Mouse (Mus musculus) granulocyte monocyte progenitor cell, adult 5-6 weeks (primary cell): ENCODE data around the gene Gm16440. TPM values are rescaled to one million over a fixed set of nuclear protein-coding genes. Genes with fewer than 3 reads are reported as not detected.
"Not testable (repeated sequence)": the region's sequence is repeated elsewhere in the genome, so short reads cannot be mapped to it uniquely, and the experiment has no call there.

ENCODE experiments used
- ATAC-seq: replicated peaks from 2 replicates; pipeline ENCODE4 v1.8.0; 2016; ENCODE audit warnings: mild to moderate bottlenecking, moderate TSS enrichment, inconsistent platforms; ENCODE audit not compliant: poor library complexity, severe bottlenecking
- total RNA-seq, 2 experiments: library from RNA; stranded (forward) in 1 of 2; stranded (reverse) in 1 of 2; fragments of 200-712, 200-1000 nt in 1 of 2; fragments of >200 nt in 1 of 2; fragmentation: Nextera tagmentation in 1 of 2; gene quantifications; 2 replicates each; pipeline ENCODE4 v1.2.3; 2014 to 2017

The Gm16440 gene
- not detected in 2 replicates for total RNA-seq (2014; fragmentation: Nextera tagmentation)
- total RNA-seq (2017): not detected in 2 replicates

- ATAC-seq: not testable (repeated sequence)
Measured at GRCm38 (mm10) chr14:6390219-6390618, at the start of gene Gm16440. Gene Gm16440 (minus strand): TSS chr14:6390319.

- not testable (repeated sequence) for ATAC-seq
Measured at GRCm38 (mm10) chr14:6426766-6427165, 36.6 kb upstream of the Gm16440 start.

- not testable (repeated sequence) for ATAC-seq
Measured at GRCm38 (mm10) chr14:6426353-6426752, 36.2 kb upstream of the Gm16440 start.

- ATAC-seq: not testable (repeated sequence)
Measured at GRCm38 (mm10) chr14:6412382-6412781, 22.3 kb upstream of the Gm16440 start, which contains the start of gene Gm3591. Gene Gm3591 (minus strand): TSS chr14:6412482.

- not testable (repeated sequence) for ATAC-seq
Measured at GRCm38 (mm10) chr14:6343578-6343977, 46.5 kb downstream of the Gm16440 start, which contains the start of gene Gm3618. Gene Gm3618 (minus strand): TSS chr14:6343678.

Other genes with a start within 250 kb of the Gm16440 start
- not detected in 2 replicates for gene Gm21560, start 171.0 kb downstream of the Gm16440 start, total RNA-seq (2014; fragmentation: Nextera tagmentation)
- gene Gm21560, start 171.0 kb downstream of the Gm16440 start, total RNA-seq (2017): not detected in 2 replicates
- gene Gm3411, start 103.1 kb downstream of the Gm16440 start, total RNA-seq (2014; fragmentation: Nextera tagmentation): not detected in 2 replicates
- gene Gm3411, start 103.1 kb downstream of the Gm16440 start, total RNA-seq (2017): not detected in 2 replicates
- not detected in 2 replicates for gene Gm21103, start 85.5 kb downstream of the Gm16440 start, total RNA-seq (2014; fragmentation: Nextera tagmentation)
- not detected in 2 replicates for gene Gm21103, start 85.5 kb downstream of the Gm16440 start, total RNA-seq (2017)
- gene Gm3618, start 46.6 kb downstream of the Gm16440 start, total RNA-seq (2014; fragmentation: Nextera tagmentation): not detected in 2 replicates
- gene Gm3618, start 46.6 kb downstream of the Gm16440 start, total RNA-seq (2017): not detected in 2 replicates
- gene Gm3591, start 22.2 kb upstream of the Gm16440 start, total RNA-seq (2014; fragmentation: Nextera tagmentation): not detected in 2 replicates
- 0.13 TPM in 1 of 2 replicates, not detected in the other for gene Gm3591, start 22.2 kb upstream of the Gm16440 start, total RNA-seq (2017)
- not detected in 2 replicates for gene Gm3594, start 54.3 kb upstream of the Gm16440 start, total RNA-seq (2014; fragmentation: Nextera tagmentation)
- not detected in 2 replicates for gene Gm3594, start 54.3 kb upstream of the Gm16440 start, total RNA-seq (2017)
- gene Gm8356, start 147.0 kb upstream of the Gm16440 start, total RNA-seq (2014; fragmentation: Nextera tagmentation): not detected in 2 replicates
- gene Gm8356, start 147.0 kb upstream of the Gm16440 start, total RNA-seq (2017): not detected in 2 replicates
- gene Gm3629, start 200.3 kb upstream of the Gm16440 start, total RNA-seq (2014; fragmentation: Nextera tagmentation): not detected in 2 replicates
- gene Gm3629, start 200.3 kb upstream of the Gm16440 start, total RNA-seq (2017): not detected in 2 replicates
- not detected in 2 replicates for gene Gm3460, start 232.1 kb upstream of the Gm16440 start, total RNA-seq (2014; fragmentation: Nextera tagmentation)
- not detected in 2 replicates for gene Gm3460, start 232.1 kb upstream of the Gm16440 start, total RNA-seq (2017)